Mouse (Mus musculus) myocyte (in vitro differentiated cells): Measurements from ENCODE around the gene Chrm4.
A peak's percentile ranks its signal among the peaks of the same experiment; 100 is the strongest.

Source experiments
- CEBPB ChIP-seq: IDR thresholded peaks from 2 replicates; pipeline ENCODE4 v1.6.1; 2011; ENCODE audit warnings: mild to moderate bottlenecking, moderate library complexity; ENCODE audit not compliant: poor library complexity, insufficient read depth, severe bottlenecking
- E2F4 ChIP-seq: IDR thresholded peaks from one replicate; pipeline ENCODE4 v1.6.1; 2011; ENCODE audit warnings: mild to moderate bottlenecking, control low read depth, moderate library complexity; ENCODE audit not compliant: insufficient read depth
- MAX ChIP-seq: IDR thresholded peaks from one replicate; pipeline ENCODE4 v1.6.1; 2011; ENCODE audit warnings: low read depth, mild to moderate bottlenecking, control low read depth
- MYOG ChIP-seq, 3 experiments: IDR thresholded peaks; one replicate each; pipeline ENCODE4 v1.6.1; 2011; ENCODE audit warnings: control low read depth in 2 of 3, low read depth in 2 of 3, mild to moderate bottlenecking in 2 of 3; ENCODE audit not compliant: insufficient read length in 2 of 3, control insufficient read depth in 1 of 3, insufficient read depth in 1 of 3
- POLR2A ChIP-seq: IDR thresholded peaks from one replicate; pipeline ENCODE4 v1.6.1; 2011; ENCODE audit warnings: low read depth, mild to moderate bottlenecking, control low read depth, moderate library complexity; ENCODE audit not compliant: insufficient read length
- REST ChIP-seq: IDR thresholded peaks from one replicate; pipeline ENCODE4 v1.6.1; 2011; ENCODE audit warnings: mild to moderate bottlenecking, control low read depth, moderate library complexity; ENCODE audit not compliant: insufficient read depth, insufficient read length
- TCF12 ChIP-seq: IDR thresholded peaks from one replicate; pipeline ENCODE4 v1.6.1; 2011; ENCODE audit warnings: mild to moderate bottlenecking, control low read depth; ENCODE audit not compliant: poor library complexity, insufficient read depth, severe bottlenecking
- USF1 ChIP-seq: IDR thresholded peaks from one replicate; pipeline ENCODE4 v1.6.1; 2011; ENCODE audit warnings: low read depth, mild to moderate bottlenecking, control low read depth, moderate library complexity

- TF ChIP-seq POLR2A, result no peak
- no peak for TF ChIP-seq MAX
- no peak for TF ChIP-seq USF1
- TF ChIP-seq E2F4, result no peak
- TF ChIP-seq REST, result no peak
- TF ChIP-seq CEBPB, result no peak
- peak in 1 of 3 experiments; percentile 77 for TF ChIP-seq MYOG (IDR thresholded peaks at IDR 0.05; ENCODE audit: control insufficient read depth in 1 of 3, insufficient read depth in 1 of 3, insufficient read length in 2 of 3, low read depth in 2 of 3)
- no peak for TF ChIP-seq TCF12
Measured at GRCm38 (mm10) chr2:91946836-91947235, 19.8 kb downstream of the Chrm4 start.
